Mouse (Mus musculus) forebrain, embryonic 14.5 days (tissue): ENCODE results near the gene Thoc5. TPM values are rescaled to one million over a fixed set of nuclear protein-coding genes. Genes with fewer than 3 reads are reported as not detected.

Experiments
- ATAC-seq: fragments of 200-750 bp; cut with Nextera tagmentation; 2 replicates; pipeline ENCODE4 v1.8.0; 2017; ENCODE audit warnings: mild to moderate bottlenecking, moderate library complexity
- DNase-seq: peaks from one replicate; pipeline ENCODE4 v3.0.0-alpha.2; 2015; ENCODE audit warnings: low spot score
- H3K27ac ChIP-seq: fragments of 300-500 bp; sonication (generic); 2 replicates; pipeline ENCODE4 v1.5.1; 2014; ENCODE audit warnings: low read depth, mild to moderate bottlenecking, control low read depth, low read length, moderate library complexity
- H3K27me3 ChIP-seq: fragments of 300-500 bp; sonication (generic); replicated peaks from 2 replicates; pipeline ENCODE4 v1.6.1; 2014; ENCODE audit warnings: low read length, control low read depth, mixed read lengths; ENCODE audit not compliant: control insufficient read depth, insufficient read depth
- H3K36me3 ChIP-seq: fragments of 300-500 bp; sonication (generic); 2 replicates; pipeline ENCODE4 v1.6.1; 2014; ENCODE audit warnings: low read length, control low read depth; ENCODE audit not compliant: control insufficient read depth, insufficient read depth
- H3K4me1 ChIP-seq: fragments of 300-500 bp; sonication (generic); 2 replicates; pipeline ENCODE4 v1.6.1; 2014; ENCODE audit warnings: antibody characterized with exemption, low read length, control low read depth; ENCODE audit not compliant: control insufficient read depth, insufficient read depth
- H3K4me2 ChIP-seq: fragments of 300-500 bp; sonication (generic); 2 replicates; pipeline ENCODE4 v1.6.1; 2014; ENCODE audit warnings: mild to moderate bottlenecking, control low read depth, low read length
- H3K4me3 ChIP-seq: fragments of 300-500 bp; sonication (generic); 2 replicates; pipeline ENCODE4 v1.5.1; 2014; ENCODE audit warnings: low read depth, low read length, control low read depth
- H3K9ac ChIP-seq: fragments of 300-500 bp; sonication (generic); 2 replicates; pipeline ENCODE4 v1.6.1; 2014; ENCODE audit warnings: mild to moderate bottlenecking, low read length, control low read depth, moderate library complexity
- H3K9me3 ChIP-seq: fragments of 300-500 bp; sonication (generic); replicated peaks from 2 replicates; pipeline ENCODE4 v1.6.1; 2016; ENCODE audit warnings: low read length, control low read depth, mixed read lengths; ENCODE audit not compliant: control insufficient read depth
- WGBS: fragments of 180-500 bp; shearing (Covaris S2); extraction: QIAGEN DNeasy Blood & Tissue Kit; methylation state at CpG from one replicate; pipeline ENCODE4 v1.1.7; 2014; 5-methylcytosine and 5-hydroxymethylcytosine counted together
- polyA plus RNA-seq: library from polyadenylated mRNA; unstranded; fragments of >200 nt; fragmentation: Nextera tagmentation; extraction: Ambion mirVana; gene quantifications from 2 replicates; pipeline ENCODE4 v1.2.1, GENCODE M21; 2014

Thoc5 gene
- polyA plus RNA-seq, 1 experiment from 2014 or later: 72.8 TPM

DNA sequence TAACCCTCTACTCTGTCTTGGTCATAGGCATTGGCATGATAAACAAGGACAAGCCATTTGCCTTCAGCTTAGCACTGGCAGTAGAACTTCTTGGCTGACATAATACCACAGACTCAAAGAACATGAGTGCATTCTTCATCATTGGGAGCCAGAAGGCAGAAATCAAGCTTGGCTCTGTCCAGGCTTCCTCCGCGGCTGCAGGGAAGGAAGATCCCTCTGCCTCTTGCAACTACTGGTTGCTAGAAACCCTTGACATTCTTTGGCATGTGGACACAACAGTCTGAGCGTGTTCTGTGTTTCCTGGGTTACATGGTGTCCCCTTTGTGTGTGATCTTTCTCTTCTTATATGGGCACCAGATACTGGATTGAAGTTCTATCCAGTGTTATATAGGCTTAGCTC is 8.1 kb upstream of the Thoc5 start:
- Histone ChIP-seq H3K9ac (no peak overlapping the region), H3K9me3 (no peaks in the 10 kb centered on the region), H3K36me3 (peaks cover 67% of the 10 kb centered on the region), H3K27ac (no peak overlapping the region), H3K27me3 (no peaks in the 10 kb centered on the region), H3K4me2 (no peak overlapping the region), H3K4me1 (no peaks in the 10 kb centered on the region), H3K4me3 (no peak overlapping the region)
- no peak for ATAC-seq
- DNase-seq: no peak
- WGBS: 98% methylated on average over 3 of the region's 3 CpGs

DNA sequence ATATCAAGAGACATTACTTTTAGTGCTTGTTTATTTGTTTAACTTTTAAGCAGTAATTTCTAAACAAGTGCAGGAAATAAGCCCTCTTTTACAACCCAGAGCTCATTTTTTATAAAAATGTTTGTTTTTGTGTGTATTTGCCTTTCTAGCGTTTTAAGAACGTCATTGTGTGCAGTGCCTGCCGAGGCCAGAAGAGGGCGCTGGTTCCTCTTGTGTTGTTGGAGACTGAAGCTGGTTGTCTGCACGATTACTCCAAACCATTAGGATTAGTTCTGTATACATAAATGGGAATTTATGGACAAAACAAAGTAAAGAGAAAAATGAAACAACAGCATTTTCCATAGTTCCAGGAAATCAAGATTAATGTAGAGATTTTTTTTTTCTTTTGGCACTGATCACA is 5.3 kb downstream of the Thoc5 start:
- DNase-seq (no peak), ATAC-seq (no peak)
- Histone ChIP-seq H3K9ac (no peak overlapping the region), H3K27me3 (no peaks in the 10 kb centered on the region), H3K4me1 (peaks cover 7% of the 10 kb centered on the region), H3K27ac (no peak overlapping the region), H3K9me3 (no peaks in the 10 kb centered on the region), H3K4me3 (no peak overlapping the region), H3K36me3 (peaks cover 53% of the 10 kb centered on the region), H3K4me2 (no peak overlapping the region)
- WGBS: 70% methylated on average over 5 of the region's 5 CpGs

DNA sequence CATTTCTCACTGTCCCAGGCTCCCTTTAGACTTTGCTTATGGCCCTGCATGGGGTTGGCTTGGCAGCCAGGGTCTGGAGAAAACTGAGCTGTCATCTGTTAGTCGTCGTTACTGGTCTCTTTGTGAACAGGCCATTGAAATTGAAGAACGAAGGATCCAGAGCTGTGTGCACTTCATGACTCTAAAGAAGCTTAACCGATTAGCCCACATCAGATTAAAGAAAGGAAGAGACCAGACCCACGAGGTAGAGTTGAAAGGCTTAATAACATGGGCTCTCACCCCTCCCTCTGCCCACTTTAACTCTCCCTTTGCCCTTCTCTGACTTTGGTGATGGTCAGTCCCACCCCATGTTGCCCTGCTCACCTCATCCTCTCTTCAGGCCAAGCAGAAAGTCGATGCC is 6.8 kb downstream of the Thoc5 start:
- Histone ChIP-seq H3K27ac (no peak overlapping the region), H3K4me3 (no peak overlapping the region), H3K9ac (no peak overlapping the region), H3K4me2 (no peak overlapping the region), H3K27me3 (no peaks in the 10 kb centered on the region), H3K4me1 (no peaks in the 10 kb centered on the region), H3K36me3 (peaks cover 64% of the 10 kb centered on the region), H3K9me3 (no peaks in the 10 kb centered on the region)
- 55% methylated on average over 6 of the region's 6 CpGs for WGBS
- DNase-seq: no peak
- ATAC-seq: no peak

DNA sequence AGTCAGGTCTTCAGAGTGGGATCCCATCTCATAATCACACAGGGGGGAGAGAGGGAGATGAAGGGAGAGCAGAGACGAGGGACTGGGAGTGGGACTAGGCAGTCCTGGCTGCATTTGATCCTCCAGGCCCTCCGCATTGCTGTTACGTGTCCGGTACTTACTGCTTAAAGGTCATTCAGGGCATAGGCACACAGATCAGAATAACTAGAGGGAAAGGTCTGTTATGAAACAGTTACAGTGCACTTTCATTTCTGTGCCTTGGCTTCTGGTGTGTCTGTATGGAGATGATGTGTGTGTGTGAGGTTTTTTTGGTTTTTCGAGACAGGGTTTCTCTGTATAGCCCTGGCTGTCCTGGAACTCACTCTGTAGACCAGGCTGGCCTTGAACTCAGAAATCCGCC is 11.1 kb downstream of the Thoc5 start:
- H3K36me3 ChIP-seq: peaks cover 78% of the 10 kb centered on the region

DNA sequence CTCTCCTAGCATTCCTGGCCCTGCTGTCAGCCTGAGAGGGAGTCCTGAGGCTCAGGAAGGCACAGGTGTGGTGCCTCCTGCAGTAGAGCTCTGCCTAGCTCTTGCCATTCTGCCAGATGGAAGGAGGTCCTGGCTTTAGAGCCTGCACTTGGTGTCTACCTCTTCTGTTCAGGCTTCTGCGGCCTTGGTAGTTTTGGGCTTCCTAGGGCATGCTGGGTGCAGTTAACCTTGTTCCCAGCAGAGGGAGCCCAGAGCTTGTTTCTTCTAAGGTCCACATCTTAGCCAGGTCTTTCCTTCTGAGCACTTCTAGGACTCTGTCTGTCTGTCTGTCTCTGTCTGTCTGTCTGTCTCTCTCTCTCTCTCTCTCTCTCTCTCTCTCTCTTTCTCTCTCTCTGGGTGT is 20.9 kb downstream of the Thoc5 start:
- Histone ChIP-seq H3K9me3 (no peaks in the 10 kb centered on the region), H3K4me3 (no peak overlapping the region), H3K9ac (no peak overlapping the region), H3K36me3 (peaks cover 97% of the 10 kb centered on the region), H3K27me3 (no peaks in the 10 kb centered on the region), H3K27ac (no peak overlapping the region), H3K4me1 (no peaks in the 10 kb centered on the region), H3K4me2 (no peak overlapping the region)
- 30% methylated on average over 1 of the region's 1 CpGs for WGBS
- DNase-seq (peak; percentile 78), ATAC-seq (no peak)

More for the DNA sequence above, 11.1 kb downstream of the Thoc5 start:
- DNase-seq (no peak), ATAC-seq (no peak)
- no peaks in the 10 kb centered on the region for H3K4me1 ChIP-seq
- H3K27ac ChIP-seq: no peak overlapping the region
- 87% methylated on average over 6 of the region's 6 CpGs for WGBS
- no peak overlapping the region for H3K4me2 ChIP-seq
- no peaks in the 10 kb centered on the region for H3K9me3 ChIP-seq
- no peak overlapping the region for H3K9ac ChIP-seq
- no peak overlapping the region for H3K4me3 ChIP-seq
- no peaks in the 10 kb centered on the region for H3K27me3 ChIP-seq

DNA sequence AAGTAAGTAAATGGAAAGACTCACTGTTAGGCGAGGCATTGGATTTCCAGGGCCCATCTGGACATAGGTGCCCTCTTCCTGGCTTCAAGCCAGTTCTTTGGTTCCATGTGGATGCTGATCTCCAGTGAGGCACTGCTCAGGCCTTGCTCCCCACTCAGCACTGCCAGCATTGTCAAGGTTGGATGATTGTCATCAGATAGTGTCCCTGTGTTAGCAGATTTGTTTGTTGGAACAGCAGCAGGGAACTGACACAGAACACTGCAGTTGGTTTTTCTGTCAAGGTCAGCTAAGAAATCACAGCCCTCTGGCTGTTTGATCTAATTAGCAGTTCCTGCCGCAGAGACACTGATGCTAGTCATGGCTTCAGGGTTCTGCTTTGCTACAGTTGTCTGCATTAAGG is 26.2 kb downstream of the Thoc5 start:
- no peak overlapping the region for H3K4me2 ChIP-seq
- no peaks in the 10 kb centered on the region for H3K27me3 ChIP-seq
- H3K9ac ChIP-seq: no peak overlapping the region
- peaks cover 97% of the 10 kb centered on the region for H3K36me3 ChIP-seq
- H3K4me1 ChIP-seq: no peaks in the 10 kb centered on the region
- DNase-seq: no peak
- H3K9me3 ChIP-seq: no peaks in the 10 kb centered on the region
- no peak for ATAC-seq
- no peak overlapping the region for H3K4me3 ChIP-seq
- WGBS: 89% methylated on average over 2 of the region's 2 CpGs
- no peak overlapping the region for H3K27ac ChIP-seq

DNA sequence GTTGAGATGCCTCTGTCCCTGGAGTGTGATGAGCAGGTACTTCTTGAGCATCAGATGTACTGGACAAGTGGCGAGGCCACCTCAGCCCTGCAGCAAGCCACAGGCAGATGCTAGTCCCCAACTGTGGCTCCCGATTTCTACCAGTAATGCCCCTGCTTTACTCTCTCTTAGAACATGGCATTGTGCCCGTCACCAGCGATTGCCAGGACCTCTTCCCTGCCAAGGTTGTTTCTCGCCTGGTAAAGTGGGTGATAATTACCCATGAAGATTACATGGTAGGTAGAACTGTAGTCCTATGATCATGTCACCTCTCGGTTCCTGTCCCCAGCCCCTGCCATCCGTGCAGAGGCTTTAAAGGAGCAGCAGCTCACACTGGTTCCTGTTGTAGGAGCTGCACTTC is 26.6 kb downstream of the Thoc5 start:
- H3K4me2 ChIP-seq: no peak overlapping the region
- no peak overlapping the region for H3K4me3 ChIP-seq
- H3K27ac ChIP-seq: no peak overlapping the region
- H3K4me1 ChIP-seq: no peaks in the 10 kb centered on the region
- ATAC-seq: no peak
- H3K36me3 ChIP-seq: peaks cover 97% of the 10 kb centered on the region
- no peaks in the 10 kb centered on the region for H3K27me3 ChIP-seq
- WGBS: 83% methylated on average over 7 of the region's 7 CpGs
- H3K9ac ChIP-seq: no peak overlapping the region
- H3K9me3 ChIP-seq: no peaks in the 10 kb centered on the region
- DNase-seq: no peak

DNA sequence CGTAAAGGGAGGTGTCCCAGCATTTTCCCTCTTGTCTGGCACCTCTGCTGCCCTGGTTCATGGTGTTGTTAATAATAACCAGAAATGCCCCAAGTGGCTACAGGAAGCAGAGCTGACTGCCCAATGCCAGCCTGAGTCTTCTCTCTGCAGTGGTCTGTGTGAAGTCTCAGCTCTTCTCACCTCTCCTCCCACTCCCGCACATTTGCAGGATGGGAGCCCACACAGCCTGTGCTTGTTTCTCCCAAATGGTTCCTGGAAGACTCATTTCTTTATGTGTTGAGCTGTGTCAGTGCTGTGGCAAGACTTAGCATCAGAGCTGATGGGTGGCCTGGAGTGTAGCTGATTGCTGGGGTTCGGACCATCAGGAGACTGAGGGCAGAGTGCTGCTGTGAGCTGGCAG is 32.1 kb downstream of the Thoc5 start:
- DNase-seq (no peak), ATAC-seq (no peak)
- 91% methylated on average over 3 of the region's 3 CpGs for WGBS
- Histone ChIP-seq H3K27me3 (no peaks in the 10 kb centered on the region), H3K4me2 (no peak overlapping the region), H3K9me3 (no peaks in the 10 kb centered on the region), H3K9ac (no peak overlapping the region), H3K27ac (no peak overlapping the region), H3K4me1 (peaks cover 6% of the 10 kb centered on the region; the same call in 1 of the 2 replicates), H3K36me3 (peaks cover 84% of the 10 kb centered on the region), H3K4me3 (no peak overlapping the region)

DNA sequence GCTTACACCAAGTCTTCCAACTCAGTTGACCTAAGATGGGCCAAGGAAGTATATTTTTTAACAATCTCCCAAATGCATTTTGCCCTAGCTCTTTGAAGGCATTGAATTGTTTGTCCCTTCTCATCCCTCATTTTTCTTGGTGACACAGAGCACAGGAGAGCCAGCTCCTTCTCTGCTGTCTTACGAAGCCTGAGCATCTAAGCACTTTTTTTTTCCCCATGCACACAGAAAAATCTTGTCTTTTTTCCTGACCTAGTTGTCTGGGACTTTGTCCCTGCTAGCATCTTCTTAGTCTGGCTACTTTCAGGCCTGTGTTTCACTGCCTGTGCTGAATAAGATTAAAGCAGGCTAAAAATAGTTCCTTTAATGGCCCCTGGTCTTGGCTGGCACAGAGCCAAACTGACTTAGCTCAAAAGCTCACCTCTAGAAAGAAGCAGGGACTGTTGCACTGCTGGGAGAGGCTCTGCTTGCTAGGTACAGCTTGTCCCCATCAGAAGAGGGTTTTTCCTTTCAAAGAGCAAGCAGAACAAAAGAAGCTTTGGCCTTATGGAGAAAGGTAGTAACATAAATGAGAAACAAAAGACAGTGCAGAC is 36.0 kb downstream of the Thoc5 start:
- Histone ChIP-seq H3K4me1 (peaks cover 6% of the 10 kb centered on the region; the same call in 1 of the 2 replicates), H3K36me3 (peaks cover 49% of the 10 kb centered on the region), H3K4me3 (no peak overlapping the region), H3K4me2 (no peak overlapping the region), H3K27ac (no peak overlapping the region), H3K27me3 (no peaks in the 10 kb centered on the region), H3K9me3 (no peaks in the 10 kb centered on the region), H3K9ac (peak overlapping the region; percentile 3; the same call in 1 of the 2 replicates)
- peak; percentile 62 for DNase-seq
- WGBS: 21% methylated on average over 1 of the region's 1 CpGs
- no peak; the same call in 1 of the 2 replicates for ATAC-seq
